Mouse (Mus musculus) liver, adult 2 months (tissue): ENCODE data around the gene Adam15.

Experiments used
- CTCF ChIP-seq: fragments of 200-500 bp; IDR thresholded peaks from 2 replicates; pipeline ENCODE4 v1.5.1; 2011; ENCODE audit warnings: low read depth, low read length, control low read depth
- POLR2A ChIP-seq: fragments of 200-500 bp; IDR thresholded peaks from 2 replicates; pipeline ENCODE4 v1.6.1; 2011; ENCODE audit warnings: low read length, control low read depth; ENCODE audit not compliant: insufficient read depth; ENCODE audit errors: extremely low read depth

- TF ChIP-seq CTCF (no peak), POLR2A (no peak)
These were observed 45.4 kb downstream of the Adam15 start for GRCm38 (mm10) chr3:89304440-89304839.
